Mouse (Mus musculus): Measurements from ENCODE around the gene Rab23. TPM values are rescaled to one million over a fixed set of nuclear protein-coding genes. Genes with fewer than 3 reads are reported as not detected.
"Not testable (repeated sequence)": the region's sequence is repeated elsewhere in the genome, so short reads cannot be mapped to it uniquely, and the experiment has no call there.

Gene Rab23
- total RNA-seq, 1 experiment from 2014 or later, result 12.8 TPM

GRCm38 (mm10) chr1:33721020-33721419, 1.3 kb downstream of the Rab23 start:
- ATAC-seq (ENCODE audit: extremely low read depth, insufficient number of reproducible peaks, low FRiP score, poor library complexity, severe bottlenecking), result no peak

DNA sequence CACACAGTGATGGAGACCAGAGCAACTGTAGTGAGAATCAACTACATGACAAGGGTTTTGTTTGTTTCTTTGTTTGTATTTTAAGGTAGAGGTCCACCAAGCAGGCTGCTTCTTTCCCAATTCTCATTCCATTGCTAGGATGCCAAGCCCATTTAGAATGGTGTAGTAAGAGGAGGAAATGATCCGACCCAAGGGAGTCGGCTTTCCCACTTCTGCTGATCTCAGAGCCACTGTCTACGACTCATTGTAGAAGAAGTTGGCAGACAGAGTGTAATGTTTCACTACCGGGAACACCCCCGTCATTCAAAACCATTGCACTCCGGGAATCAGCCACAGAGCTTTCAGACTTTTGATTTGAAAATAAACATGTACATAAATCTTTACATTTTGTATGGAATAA, 4.8 kb downstream of the Rab23 start:
- ATAC-seq (ENCODE audit: extremely low read depth, insufficient number of reproducible peaks, low FRiP score, poor library complexity, severe bottlenecking), result no peak

- ATAC-seq (ENCODE audit: extremely low read depth, insufficient number of reproducible peaks, low FRiP score, poor library complexity, severe bottlenecking), result no peak
Observed at GRCm38 (mm10) chr1:33725086-33725485, 5.4 kb downstream of the Rab23 start.

DNA sequence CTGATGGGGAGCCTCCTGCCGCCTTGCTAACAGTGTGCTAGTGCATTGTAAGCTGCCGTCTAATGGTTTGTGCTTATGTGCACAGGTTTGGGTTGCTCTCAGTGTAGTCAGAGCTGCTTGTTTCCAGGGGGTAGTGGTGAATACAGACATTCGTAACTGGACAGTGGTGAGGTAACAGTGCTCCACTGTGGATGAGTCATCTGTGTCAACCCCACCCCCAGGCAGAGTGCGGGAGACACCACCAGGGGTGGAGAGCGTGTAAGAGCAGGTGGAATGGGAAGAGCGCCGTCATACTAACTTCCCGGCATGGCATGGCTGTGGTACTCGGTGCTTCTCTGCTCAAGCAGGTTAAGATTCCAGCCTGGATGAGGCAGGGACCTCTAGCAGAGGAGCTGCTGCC, 13.4 kb downstream of the Rab23 start:
- ATAC-seq (ENCODE audit: extremely low read depth, insufficient number of reproducible peaks, low FRiP score, poor library complexity, severe bottlenecking), result no peak

DNA sequence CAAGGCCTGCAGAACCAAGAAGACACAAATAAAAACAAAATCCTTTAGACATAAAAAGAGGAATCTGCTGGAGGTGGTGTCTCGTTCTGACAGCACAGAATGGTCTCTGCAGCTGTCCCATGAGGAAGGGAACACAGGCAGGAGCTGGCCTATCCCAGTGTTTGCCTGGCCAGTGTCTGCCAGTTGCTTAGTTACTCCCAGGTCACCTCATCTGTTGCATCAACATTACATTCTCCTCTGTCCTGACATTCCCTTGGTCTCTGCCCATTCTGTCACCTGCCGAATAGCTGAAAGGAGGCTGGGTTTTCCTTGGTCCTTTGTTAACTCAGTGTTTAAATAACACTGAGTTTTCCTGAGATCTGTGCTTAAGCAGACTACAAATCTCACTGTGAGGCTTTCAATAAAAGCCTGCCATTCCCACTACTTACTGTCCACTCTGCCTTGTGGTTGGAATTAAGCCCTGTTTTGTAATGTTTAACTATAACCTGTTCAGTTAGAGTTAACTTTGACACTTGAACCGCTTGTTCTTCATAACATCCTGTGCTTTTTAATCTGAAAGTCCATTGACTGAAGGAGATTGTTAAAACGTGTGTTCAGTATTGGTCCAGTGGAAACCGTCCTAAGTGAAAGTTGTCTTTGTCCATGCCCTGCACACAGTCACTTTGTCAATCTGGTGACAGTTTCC, 14.5 kb downstream of the Rab23 start:
- ATAC-seq (ENCODE audit: extremely low read depth, insufficient number of reproducible peaks, low FRiP score, poor library complexity, severe bottlenecking), result no peak

DNA sequence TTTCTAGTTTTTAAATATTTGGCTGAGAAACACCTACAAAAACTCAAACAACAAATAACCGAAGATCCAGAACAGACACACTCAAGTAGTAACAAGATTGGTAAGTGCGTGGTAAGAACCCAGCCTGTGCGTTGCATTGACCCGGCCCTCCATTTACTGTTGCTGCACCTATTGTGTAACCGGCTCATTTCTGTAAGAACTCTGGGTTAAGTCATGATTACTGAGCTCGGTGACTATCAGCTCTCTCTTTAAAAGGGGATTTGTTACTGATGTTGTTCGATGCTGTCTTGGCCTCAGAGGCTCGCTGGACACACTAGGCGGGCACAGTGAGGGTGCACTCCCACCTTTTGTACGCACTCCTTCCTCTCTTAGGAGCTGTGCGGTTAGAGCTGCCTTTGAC, 18.6 kb downstream of the Rab23 start:
- no peak for ATAC-seq (ENCODE audit: extremely low read depth, insufficient number of reproducible peaks, low FRiP score, poor library complexity, severe bottlenecking)

GRCm38 (mm10) chr1:33738681-33739278, 19.1 kb downstream of the Rab23 start:
- ATAC-seq (ENCODE audit: extremely low read depth, insufficient number of reproducible peaks, low FRiP score, poor library complexity, severe bottlenecking), result peak; percentile 68

DNA sequence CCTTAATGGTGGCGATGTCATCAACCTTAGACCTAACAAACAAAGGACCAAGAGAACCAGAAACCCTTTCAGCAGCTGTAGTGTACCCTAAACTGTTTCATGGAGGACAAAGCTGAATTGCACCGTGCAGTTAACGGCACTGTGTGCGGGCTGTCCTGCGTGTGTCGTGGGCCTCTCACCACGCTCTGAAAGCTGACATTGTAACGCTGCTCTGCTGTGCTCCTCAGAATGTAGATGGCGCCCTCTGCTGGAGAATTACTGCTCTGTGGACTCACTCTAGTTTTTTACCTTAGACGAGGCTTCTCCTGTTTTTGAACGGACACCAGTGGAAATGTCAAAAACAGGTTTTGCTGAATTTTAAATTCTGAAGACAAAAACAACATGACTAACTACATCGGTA, 19.6 kb downstream of the Rab23 start:
- peak; percentile 75 for ATAC-seq (ENCODE audit: extremely low read depth, insufficient number of reproducible peaks, low FRiP score, poor library complexity, severe bottlenecking)

DNA sequence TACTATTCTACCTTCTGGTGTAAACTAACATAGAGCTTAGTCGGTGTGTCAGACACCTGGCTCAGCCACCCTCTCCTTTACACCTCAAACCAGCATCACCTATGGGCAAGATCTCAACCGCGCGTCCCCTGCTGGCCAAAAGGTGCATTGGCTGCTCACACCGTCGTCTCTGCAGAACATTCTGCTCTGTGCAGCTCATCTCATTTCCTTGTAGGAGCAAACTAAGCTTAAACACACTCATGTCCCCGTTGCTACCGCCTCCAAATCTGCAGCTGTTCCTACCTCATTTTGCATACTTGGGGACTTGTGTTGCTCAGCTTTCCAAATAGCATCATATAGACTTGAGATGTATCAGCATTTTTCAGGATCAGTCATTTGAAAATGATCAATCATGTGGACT, 23.2 kb downstream of the Rab23 start:
- ATAC-seq (ENCODE audit: extremely low read depth, insufficient number of reproducible peaks, low FRiP score, poor library complexity, severe bottlenecking), result peak; percentile 30; the same call in 1 of the 2 replicates

GRCm38 (mm10) chr1:33744815-33745214, 25.1 kb downstream of the Rab23 start:
- ATAC-seq (ENCODE audit: extremely low read depth, insufficient number of reproducible peaks, low FRiP score, poor library complexity, severe bottlenecking), result not testable (repeated sequence)

GRCm38 (mm10) chr1:33745901-33746300, 26.2 kb downstream of the Rab23 start:
- ATAC-seq (ENCODE audit: extremely low read depth, insufficient number of reproducible peaks, low FRiP score, poor library complexity, severe bottlenecking), result no peak

DNA sequence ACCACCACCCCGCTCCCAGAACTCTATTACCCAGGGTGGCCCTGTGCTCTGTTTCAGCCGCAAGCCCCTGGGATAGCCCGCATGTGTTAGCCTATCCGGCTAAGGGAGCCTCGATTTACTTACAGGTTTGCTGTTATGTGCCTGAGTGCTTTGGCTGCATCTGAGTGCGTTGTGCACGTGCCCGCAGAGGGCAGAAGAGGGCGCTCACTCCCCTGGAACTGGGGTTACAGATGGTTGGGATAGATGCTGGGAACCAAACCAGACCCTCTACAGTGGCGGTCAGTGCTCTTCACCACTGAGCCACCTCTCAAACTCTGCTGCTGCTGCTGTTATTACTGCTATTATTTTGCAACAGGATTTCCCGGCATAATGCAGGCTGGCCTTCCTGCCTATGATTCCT, 29.4 kb downstream of the Rab23 start:
- ATAC-seq (ENCODE audit: extremely low read depth, insufficient number of reproducible peaks, low FRiP score, poor library complexity, severe bottlenecking), result no peak

DNA sequence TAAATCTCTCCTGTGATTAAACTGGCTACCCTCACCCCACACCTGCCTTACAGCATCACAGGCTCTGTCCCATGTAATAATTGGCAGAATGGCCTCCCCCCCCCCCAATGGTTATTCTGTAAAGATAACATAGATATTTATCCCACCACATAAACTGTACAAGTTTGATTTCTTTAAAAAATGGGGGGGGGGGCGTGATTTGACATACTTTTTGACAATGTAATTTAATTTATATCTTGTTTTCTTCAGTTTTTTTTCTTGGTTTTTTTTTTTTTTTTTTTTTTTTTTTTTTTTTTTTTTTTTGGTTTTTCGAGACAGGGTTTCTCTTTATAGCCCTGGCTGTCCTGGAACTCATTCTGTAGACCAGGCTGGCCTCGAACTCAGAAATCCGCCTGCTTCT, 30.0 kb downstream of the Rab23 start:
- not testable (repeated sequence) for ATAC-seq (ENCODE audit: extremely low read depth, insufficient number of reproducible peaks, low FRiP score, poor library complexity, severe bottlenecking)

DNA sequence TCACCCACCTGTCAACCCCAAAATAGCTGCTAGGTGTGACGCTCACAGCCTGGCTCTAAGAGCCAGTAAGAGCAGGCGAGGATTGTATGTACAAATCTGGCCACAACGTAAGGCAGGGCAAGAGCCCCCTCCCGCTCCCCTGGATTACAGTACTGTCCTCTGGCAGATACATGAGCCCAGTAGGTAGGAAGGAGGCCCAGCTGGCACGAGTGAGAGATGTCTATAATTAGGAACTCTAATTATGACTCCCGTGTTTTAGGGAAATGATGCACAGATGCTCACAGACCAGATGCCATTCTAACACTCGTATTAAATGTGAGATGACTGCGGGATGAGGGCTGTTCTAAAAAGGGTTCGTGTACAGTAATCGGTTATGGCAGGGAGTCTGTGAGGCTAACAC, 31.6 kb downstream of the Rab23 start:
- no peak for ATAC-seq (ENCODE audit: extremely low read depth, insufficient number of reproducible peaks, low FRiP score, poor library complexity, severe bottlenecking)

- ATAC-seq (ENCODE audit: extremely low read depth, insufficient number of reproducible peaks, low FRiP score, poor library complexity, severe bottlenecking), result no peak
Observed at GRCm38 (mm10) chr1:33754089-33754488, 34.4 kb downstream of the Rab23 start.

GRCm38 (mm10) chr1:33754965-33755735, 35.5 kb downstream of the Rab23 start:
- no peak for ATAC-seq (ENCODE audit: extremely low read depth, insufficient number of reproducible peaks, low FRiP score, poor library complexity, severe bottlenecking)

GRCm38 (mm10) chr1:33755799-33756198, 36.1 kb downstream of the Rab23 start:
- no peak for ATAC-seq (ENCODE audit: extremely low read depth, insufficient number of reproducible peaks, low FRiP score, poor library complexity, severe bottlenecking)

DNA sequence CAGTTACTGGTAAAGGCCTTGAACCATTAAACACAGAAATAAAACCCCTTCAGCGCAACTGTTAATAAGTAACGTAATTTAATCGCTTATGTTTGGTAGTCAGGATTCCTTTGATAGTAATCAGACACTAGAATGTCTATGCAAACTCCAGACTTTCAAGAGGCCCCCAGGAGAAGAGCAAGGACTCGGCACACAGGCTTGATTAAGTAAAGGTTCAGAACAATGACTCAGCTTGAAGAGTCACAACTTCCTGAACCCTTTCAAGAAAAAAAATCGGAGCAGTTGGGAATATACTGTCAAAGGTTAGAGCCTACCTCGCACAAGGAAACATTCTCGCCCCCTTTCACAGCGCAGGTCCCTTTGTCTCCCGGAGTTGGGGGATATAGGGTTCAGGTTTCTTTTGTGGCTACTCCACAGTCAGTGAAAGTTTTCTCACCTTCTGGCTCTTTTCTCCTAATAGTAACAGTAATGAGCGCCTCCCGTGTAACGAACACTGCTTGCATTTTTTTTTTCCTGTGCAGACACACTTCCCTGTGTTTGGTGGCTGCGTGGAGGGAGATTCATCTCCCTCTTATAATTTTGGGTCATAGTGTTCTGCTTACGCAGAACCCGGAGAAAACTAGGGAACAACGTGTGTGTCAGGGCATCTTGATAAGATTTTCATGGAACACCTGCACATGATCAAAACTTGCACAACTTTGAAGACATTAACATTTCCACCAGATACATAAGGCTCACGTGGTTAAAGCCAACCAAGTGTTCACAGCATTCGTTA, 36.8 kb downstream of the Rab23 start:
- ATAC-seq (ENCODE audit: extremely low read depth, insufficient number of reproducible peaks, low FRiP score, poor library complexity, severe bottlenecking), result no peak

DNA sequence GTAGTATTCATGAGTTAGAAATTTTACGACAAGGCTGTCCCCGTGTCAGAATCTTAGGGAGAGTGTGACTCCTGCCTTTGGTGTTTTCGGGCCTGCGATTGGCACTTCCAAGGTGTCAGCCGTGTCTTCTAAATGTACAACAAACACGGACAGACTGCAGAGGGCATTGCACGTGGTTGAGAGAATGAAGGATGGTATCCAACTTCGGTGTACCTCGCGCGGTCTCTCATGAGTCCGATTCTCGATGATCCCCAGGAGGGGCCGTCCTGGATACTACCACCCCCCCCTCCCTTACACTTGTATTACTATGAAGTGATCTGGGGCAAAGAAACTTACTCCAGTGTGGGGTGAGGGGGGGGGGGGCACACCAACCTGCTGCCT, 37.3 kb downstream of the Rab23 start:
- 0 out of 2 replicates have a peak, but pooled peaks have one; percentile 15 for ATAC-seq (ENCODE audit: extremely low read depth, insufficient number of reproducible peaks, low FRiP score, poor library complexity, severe bottlenecking)
